Mouse (Mus musculus): Measurements from ENCODE around the gene Olfr965. TPM values are rescaled to one million over a fixed set of nuclear protein-coding genes. Genes with fewer than 3 reads are reported as not detected.

The Olfr965 gene
- polyA plus RNA-seq, 1 experiment from 2014 or later, result not detected

- Histone ChIP-seq H3K4me2 (no peak overlapping the region), H3K27me3 (replicated peaks) (no peaks in the 10 kb centered on the region), H3K4me3 (no peak overlapping the region), H3K9ac (no peak overlapping the region), H3K36me3 (no peaks in the 10 kb centered on the region), H3K27ac (ENCODE audit: poor library complexity, severe bottlenecking) (no peak overlapping the region), H3K9me3 (replicated peaks) (peaks cover 3% of the 10 kb centered on the region; the same call in 1 of the 2 replicates), H3K4me1 (replicated peaks) (no peaks in the 10 kb centered on the region)
- WGBS, result 72% methylated on average over 1 of the region's 1 CpGs
- no peak for ATAC-seq (ENCODE audit: insufficient number of reproducible peaks, low FRiP score)
These were observed 35.3 kb downstream of the Olfr965 start for GRCm38 (mm10) chr9:39746428-39746827.

Other genes with a start within 250 kb of the Olfr965 start
- not detected in 2 replicates for gene Olfr955, start 239.4 kb upstream of the Olfr965 start, polyA plus RNA-seq (2016; fragmentation: Nextera tagmentation; extraction: Ambion mirVana)
- gene Olfr44, start 217.4 kb upstream of the Olfr965 start, polyA plus RNA-seq (2016; fragmentation: Nextera tagmentation; extraction: Ambion mirVana), result not detected in 2 replicates
- not detected in 2 replicates for gene Olfr957, start 195.5 kb upstream of the Olfr965 start, polyA plus RNA-seq (2016; fragmentation: Nextera tagmentation; extraction: Ambion mirVana)
- not detected in 2 replicates for gene Olfr958, start 157.3 kb upstream of the Olfr965 start, polyA plus RNA-seq (2016; fragmentation: Nextera tagmentation; extraction: Ambion mirVana)
- not detected in 2 replicates for gene Olfr959, start 135.8 kb upstream of the Olfr965 start, polyA plus RNA-seq (2016; fragmentation: Nextera tagmentation; extraction: Ambion mirVana)
- 11.0 and 11.4 TPM in 2 replicates for gene AW551984, start 107.0 kb upstream of the Olfr965 start, polyA plus RNA-seq (2016; fragmentation: Nextera tagmentation; extraction: Ambion mirVana)
- not detected in 2 replicates for gene Olfr148, start 100.7 kb upstream of the Olfr965 start, polyA plus RNA-seq (2016; fragmentation: Nextera tagmentation; extraction: Ambion mirVana)
- not detected in 2 replicates for gene Olfr960, start 90.0 kb upstream of the Olfr965 start, polyA plus RNA-seq (2016; fragmentation: Nextera tagmentation; extraction: Ambion mirVana)
- gene Olfr961, start 66.3 kb upstream of the Olfr965 start, polyA plus RNA-seq (2016; fragmentation: Nextera tagmentation; extraction: Ambion mirVana), result not detected in 2 replicates
- gene Olfr963, start 44.1 kb upstream of the Olfr965 start, polyA plus RNA-seq (2016; fragmentation: Nextera tagmentation; extraction: Ambion mirVana), result not detected in 2 replicates
- not detected in 2 replicates for gene Olfr149, start 4.2 kb upstream of the Olfr965 start, polyA plus RNA-seq (2016; fragmentation: Nextera tagmentation; extraction: Ambion mirVana)
- gene Olfr150, start 19.6 kb downstream of the Olfr965 start, polyA plus RNA-seq (2016; fragmentation: Nextera tagmentation; extraction: Ambion mirVana), result not detected in 2 replicates
- gene Olfr967, start 34.9 kb downstream of the Olfr965 start, polyA plus RNA-seq (2016; fragmentation: Nextera tagmentation; extraction: Ambion mirVana), result not detected in 2 replicates
- not detected in 2 replicates for gene Olfr968, start 71.9 kb downstream of the Olfr965 start, polyA plus RNA-seq (2016; fragmentation: Nextera tagmentation; extraction: Ambion mirVana)
- not detected in 2 replicates for gene Olfr969, start 79.6 kb downstream of the Olfr965 start, polyA plus RNA-seq (2016; fragmentation: Nextera tagmentation; extraction: Ambion mirVana)
- not detected in 2 replicates for gene Olfr970, start 97.5 kb downstream of the Olfr965 start, polyA plus RNA-seq (2016; fragmentation: Nextera tagmentation; extraction: Ambion mirVana)
- not detected in 2 replicates for gene Olfr971, start 125.5 kb downstream of the Olfr965 start, polyA plus RNA-seq (2016; fragmentation: Nextera tagmentation; extraction: Ambion mirVana)
- gene Olfr972, start 155.1 kb downstream of the Olfr965 start, polyA plus RNA-seq (2016; fragmentation: Nextera tagmentation; extraction: Ambion mirVana), result not detected in 2 replicates
- gene Olfr229, start 196.0 kb downstream of the Olfr965 start, polyA plus RNA-seq (2016; fragmentation: Nextera tagmentation; extraction: Ambion mirVana), result not detected in 2 replicates
- not detected in 2 replicates for gene Olfr974, start 226.1 kb downstream of the Olfr965 start, polyA plus RNA-seq (2016; fragmentation: Nextera tagmentation; extraction: Ambion mirVana)
- gene Olfr975, start 240.7 kb downstream of the Olfr965 start, polyA plus RNA-seq (2016; fragmentation: Nextera tagmentation; extraction: Ambion mirVana), result not detected in 2 replicates
- gene Olfr976, start 249.8 kb downstream of the Olfr965 start, polyA plus RNA-seq (2016; fragmentation: Nextera tagmentation; extraction: Ambion mirVana), result not detected in 2 replicates

Measured in heart, embryonic 12.5 days (tissue).